Mouse (Mus musculus) bone marrow, adult 2 months (tissue): Measurements from ENCODE around the gene Auts2. TPM values are rescaled to one million over a fixed set of nuclear protein-coding genes. Genes with fewer than 3 reads are reported as not detected.

Experiments used
- H3K27ac ChIP-seq: fragments of 200-500 bp; 2 replicates; pipeline ENCODE4 v1.5.1; 2012; ENCODE audit warnings: low read depth, mild to moderate bottlenecking, control low read depth, inconsistent platforms, low read length; ENCODE audit not compliant: control insufficient read depth, poor library complexity, insufficient read depth
- H3K4me1 ChIP-seq: fragments of 200-500 bp; 2 replicates; pipeline ENCODE4 v1.6.1; 2011; ENCODE audit warnings: low read length; ENCODE audit not compliant: control insufficient read depth, insufficient read depth
- H3K4me3 ChIP-seq: fragments of 200-500 bp; replicated peaks from 2 replicates; pipeline ENCODE3; 2011; ENCODE audit warnings: mild to moderate bottlenecking, low read depth, low read length, control low read depth; ENCODE audit not compliant: control insufficient read depth
- CTCF ChIP-seq: fragments of 200-500 bp; IDR thresholded peaks from 2 replicates; pipeline ENCODE4 v1.5.1; 2011; ENCODE audit warnings: low read length, control low read depth; ENCODE audit not compliant: control insufficient read depth, insufficient read depth
- POLR2A ChIP-seq: fragments of 200-500 bp; IDR thresholded peaks from 2 replicates; pipeline ENCODE4 v1.6.1; 2011; ENCODE audit warnings: low read depth, mild to moderate bottlenecking, control low read depth, low read length, borderline replicate concordance; ENCODE audit not compliant: control insufficient read depth
- WGBS: fragments of 180-500 bp; shearing (Covaris S2); methylation state at CpG from one replicate; pipeline ENCODE4 v1.1.7; 2018; 5-methylcytosine and 5-hydroxymethylcytosine counted together
- polyA plus RNA-seq: library from polyadenylated mRNA; stranded (reverse); fragments of >200 nt; gene quantifications from 2 replicates; pipeline ENCODE4 v1.2.4, GENCODE M21; 2011; ENCODE audit warnings: low replicate concordance; ENCODE audit not compliant: missing spikeins, insufficient read depth, insufficient read length

Auts2 gene
- polyA plus RNA-seq, 1 experiment: 1.5 TPM

GRCm38 (mm10) chr5:131430109-131430508 is 1113.0 kb downstream of the Auts2 start:
- Histone ChIP-seq H3K4me1 (no peaks in the 10 kb centered on the region; the same call in 1 of the 2 replicates), H3K27ac (no peak overlapping the region), H3K4me3 (no peak overlapping the region)
- 27% methylated on average over 8 of the region's 8 CpGs for WGBS
- TF ChIP-seq CTCF (peak; percentile 41; the same call in 1 of the 2 replicates), POLR2A (no peak)

DNA sequence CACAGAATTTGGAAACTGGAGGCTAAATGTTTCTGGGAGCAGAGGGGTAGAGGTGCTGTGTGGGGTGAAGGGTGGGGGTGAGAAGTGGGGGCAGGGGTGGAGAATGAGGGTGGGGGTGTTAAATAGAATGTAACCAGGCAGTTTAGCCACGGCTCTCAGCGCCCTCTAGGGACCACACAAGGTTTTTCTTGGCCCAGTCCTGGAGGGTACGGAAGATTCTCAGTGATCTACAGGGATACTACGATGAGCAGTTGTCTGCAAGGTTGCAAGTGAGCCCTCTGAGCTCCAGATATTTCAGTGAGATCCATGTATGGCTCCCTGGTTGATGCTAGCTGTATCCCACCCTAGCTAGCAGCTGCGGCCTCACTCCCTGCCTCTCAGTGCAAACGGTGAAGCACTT is 1113.6 kb downstream of the Auts2 start:
- Histone ChIP-seq H3K4me3 (no peak overlapping the region), H3K4me1 (no peaks in the 10 kb centered on the region), H3K27ac (no peak overlapping the region)
- no peak for TF ChIP-seq POLR2A
- TF ChIP-seq CTCF: no peak
- WGBS: 57% methylated on average over 6 of the region's 6 CpGs

- TF ChIP-seq POLR2A: no peak
- peak; percentile 40; the same call in 1 of the 2 replicates for TF ChIP-seq CTCF
- WGBS: 36% methylated on average over 11 of the region's 11 CpGs
- H3K4me1 ChIP-seq: no peaks in the 10 kb centered on the region
- no peak overlapping the region for H3K27ac ChIP-seq
- no peak overlapping the region for H3K4me3 ChIP-seq
Measured at GRCm38 (mm10) chr5:131427734-131428413, 1115.3 kb downstream of the Auts2 start.

- WGBS: 74% methylated on average over 3 of the region's 3 CpGs
- no peaks in the 10 kb centered on the region for H3K4me1 ChIP-seq
- no peak overlapping the region for H3K27ac ChIP-seq
- H3K4me3 ChIP-seq: no peak overlapping the region
- no peak for TF ChIP-seq POLR2A
- TF ChIP-seq CTCF: no peak
Measured at GRCm38 (mm10) chr5:131422737-131423136, 1120.4 kb downstream of the Auts2 start.

- Histone ChIP-seq H3K27ac (no peak overlapping the region), H3K4me3 (no peak overlapping the region), H3K4me1 (no peaks in the 10 kb centered on the region)
- 61% methylated on average over 2 of the region's 2 CpGs for WGBS
- TF ChIP-seq CTCF (no peak), POLR2A (no peak)
Measured at GRCm38 (mm10) chr5:131420406-131420805, 1122.7 kb downstream of the Auts2 start.

DNA sequence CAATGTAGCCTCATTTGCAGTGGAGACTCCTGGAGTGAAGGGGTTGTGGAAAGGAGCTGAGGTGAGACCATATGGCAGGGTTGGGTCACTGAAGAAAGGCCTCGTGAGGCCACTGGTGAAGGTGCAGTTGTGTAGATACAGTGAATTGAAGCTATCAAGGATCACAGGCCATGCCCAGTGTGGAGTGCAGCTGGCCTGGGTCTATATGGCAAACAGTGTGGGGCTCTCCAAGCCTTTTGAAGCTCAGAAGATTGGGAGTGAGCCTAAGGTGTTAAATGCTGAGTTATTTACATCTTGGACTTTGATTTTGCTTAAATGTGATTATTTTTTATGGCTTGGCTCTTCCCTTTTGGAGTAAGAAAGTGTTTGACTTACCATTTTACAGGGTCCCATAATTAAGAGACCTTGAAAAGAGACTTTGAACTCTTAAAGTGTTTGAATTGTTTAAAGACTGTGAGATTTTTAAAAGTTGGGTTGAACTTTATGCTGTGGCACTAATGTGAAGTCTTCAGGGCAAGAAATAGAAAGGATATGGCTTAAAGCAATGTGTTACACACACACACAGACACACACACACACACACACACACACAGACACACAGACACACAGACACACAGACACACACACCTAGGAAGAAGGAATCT is 1127.1 kb downstream of the Auts2 start:
- H3K27ac ChIP-seq: no peak overlapping the region
- H3K4me1 ChIP-seq: no peaks in the 10 kb centered on the region
- 66% methylated on average over 1 of the region's 1 CpGs for WGBS
- no peak overlapping the region for H3K4me3 ChIP-seq
- TF ChIP-seq CTCF (no peak), POLR2A (no peak)

- TF ChIP-seq CTCF: no peak
- TF ChIP-seq POLR2A: no peak
- Histone ChIP-seq H3K4me3 (no peak overlapping the region), H3K27ac (no peak overlapping the region), H3K4me1 (no peaks in the 10 kb centered on the region)
- 59% methylated on average over 3 of the region's 3 CpGs for WGBS
Measured at GRCm38 (mm10) chr5:131398250-131398649, 1144.9 kb downstream of the Auts2 start.

DNA sequence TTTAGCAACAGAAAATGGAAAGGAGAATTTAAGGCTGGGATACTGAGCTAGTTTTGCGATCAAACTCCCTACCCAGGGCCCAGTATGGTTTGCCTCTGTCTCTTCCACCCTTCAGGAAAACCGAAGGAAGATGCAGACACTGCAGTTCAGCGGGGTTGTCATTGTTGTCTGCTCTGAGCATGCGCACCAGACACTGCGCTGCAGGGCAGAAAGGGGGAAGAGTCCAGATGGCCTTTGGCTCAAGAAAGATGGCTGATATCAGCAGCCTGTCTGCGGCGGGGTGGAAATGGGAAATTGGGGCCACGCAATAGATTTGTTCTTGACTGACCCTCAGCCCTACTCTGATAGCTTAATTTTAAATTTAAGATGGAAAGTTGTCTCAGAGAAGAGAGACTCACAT is 1147.4 kb downstream of the Auts2 start:
- no peak for TF ChIP-seq POLR2A
- no peak for TF ChIP-seq CTCF
- no peak overlapping the region for H3K4me3 ChIP-seq
- 77% methylated on average over 8 of the region's 8 CpGs for WGBS
- H3K27ac ChIP-seq: no peak overlapping the region
- H3K4me1 ChIP-seq: no peaks in the 10 kb centered on the region
